Mouse (Mus musculus): ENCODE results near the gene Plekhs1. TPM values are rescaled to one million over a fixed set of nuclear protein-coding genes. Genes with fewer than 3 reads are reported as not detected.

Gene Plekhs1
- polyA plus RNA-seq (2012; rRNA removed; ENCODE audit: low replicate concordance) = 0.13 and 0.67 TPM in 2 replicates

DNA sequence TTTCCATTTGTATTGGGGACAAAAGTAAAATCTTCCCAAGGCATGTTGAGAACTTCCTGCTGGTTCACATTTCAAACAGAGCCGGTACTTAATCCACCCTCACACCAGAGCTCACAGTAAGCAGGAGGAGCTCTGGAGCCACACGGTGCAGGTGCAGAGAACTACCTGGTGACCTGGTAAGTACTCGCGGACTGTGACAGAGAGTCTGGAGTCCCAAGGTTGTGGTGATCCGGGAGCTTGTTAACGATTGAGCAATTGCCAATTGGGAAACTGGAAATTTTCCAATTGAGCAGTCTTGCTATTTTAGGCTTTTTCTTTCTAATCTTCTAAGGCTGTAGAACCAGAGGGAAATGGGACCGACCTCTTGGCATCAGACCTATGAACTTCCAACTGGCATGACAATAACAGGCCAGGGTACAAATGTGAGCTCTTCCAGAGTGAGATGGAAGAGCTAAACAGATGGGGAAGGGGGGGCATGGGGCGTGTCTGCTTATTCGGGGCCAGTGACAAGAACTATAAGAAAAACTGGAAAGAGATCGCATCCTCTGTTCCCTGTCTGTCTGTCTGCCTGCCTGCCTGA, at the start of gene Plekhs1:
Gene Plekhs1 (plus strand): TSS at position 119 of the 580 bp plus-strand sequence.

Other genes with a start within 250 kb of the Plekhs1 start
- gene Habp2, start 174.5 kb upstream of the Plekhs1 start, polyA plus RNA-seq (2012; rRNA removed; ENCODE audit: low replicate concordance) = 10.2 and 68.9 TPM in 2 replicates
- gene Nrap, start 71.6 kb upstream of the Plekhs1 start, polyA plus RNA-seq (2012; rRNA removed; ENCODE audit: low replicate concordance) = 0.47 and 1.00 TPM in 2 replicates
- 58.9 and 109 TPM in 2 replicates for gene Casp7, start 64.5 kb upstream of the Plekhs1 start, polyA plus RNA-seq (2012; rRNA removed; ENCODE audit: low replicate concordance)
- 1.8 and 2.1 TPM in 2 replicates for gene Dclre1a, start 86.6 kb downstream of the Plekhs1 start, polyA plus RNA-seq (2012; rRNA removed; ENCODE audit: low replicate concordance)
- 3.2 and 3.4 TPM in 2 replicates for gene Nhlrc2, start 86.6 kb downstream of the Plekhs1 start, polyA plus RNA-seq (2012; rRNA removed; ENCODE audit: low replicate concordance)

All from duodenum, adult 2 months (tissue).